ENCODE assay signal across 8 mouse cellular contexts in the genomic region with DNA sequence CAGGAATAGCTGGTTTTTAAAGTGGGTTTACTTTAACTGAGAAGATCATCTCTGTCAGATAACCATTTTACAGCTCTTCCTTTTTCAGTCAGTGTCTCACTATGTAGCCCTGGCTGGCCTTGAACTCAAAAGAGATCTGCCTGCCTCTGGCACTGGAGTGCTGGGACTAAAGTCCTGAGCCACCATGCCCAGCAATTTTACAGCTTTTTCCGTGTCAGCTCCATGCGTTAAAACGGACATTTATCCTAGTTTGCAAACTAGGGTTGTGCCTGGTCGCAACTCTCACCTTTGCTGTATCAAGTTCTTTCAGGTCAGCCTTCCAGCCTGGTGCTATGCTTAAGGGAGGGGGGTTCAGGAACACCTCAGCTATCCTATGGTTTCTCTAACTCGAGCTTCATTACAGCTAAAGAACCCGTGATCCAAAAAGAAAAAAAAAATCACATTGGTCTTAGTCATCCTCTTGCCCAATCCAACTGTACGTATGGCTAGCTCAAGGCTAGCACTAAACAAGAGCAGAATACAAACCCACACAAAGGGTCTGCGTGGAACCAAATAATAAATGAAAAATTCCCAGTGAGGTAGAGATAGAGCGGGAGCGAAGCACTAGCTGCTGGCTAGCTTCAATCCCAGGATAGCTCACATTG. TPM values are rescaled to one million over a fixed set of nuclear protein-coding genes. Genes with fewer than 3 reads are reported as not detected.
DNase-seq lines count a peak whose midpoint lies in the region; ATAC-seq and TF ChIP-seq lines count a peak whose summit lies in the region.

No protein-coding gene starts in this region.

- WGBS in heart, embryonic 11.5 days (ENCODE audit: insufficient replicate concordance) = 27% methylated on average over 10 of the region's 10 CpGs
- WGBS in forebrain, postnatal 0 days = 39% methylated on average over 10 of the region's 10 CpGs

- H3K27me3 ChIP-seq in heart, embryonic 11.5 days (ENCODE audit: control insufficient read depth, insufficient read depth, low read length) = no peaks in the 10 kb centered on the region
- no peaks in the 10 kb centered on the region for H3K27me3 ChIP-seq in G1E (ENCODE audit: insufficient read depth, low read length)
- no peaks in the 10 kb centered on the region for H3K27me3 ChIP-seq in forebrain, postnatal 0 days (ENCODE audit: insufficient read depth, low read length)

- H3K4me2 ChIP-seq in heart, embryonic 11.5 days = peak overlapping the region; percentile 67
- H3K4me2 ChIP-seq in forebrain, postnatal 0 days (ENCODE audit: low read depth) = peak overlapping the region; percentile 48

- no peaks in the 10 kb centered on the region for H3K9me3 ChIP-seq in heart, embryonic 11.5 days (replicated peaks; ENCODE audit: control insufficient read depth, low read length)
- H3K9me3 ChIP-seq in G1E (replicated peaks) = no peaks in the 10 kb centered on the region
- no peaks in the 10 kb centered on the region for H3K9me3 ChIP-seq in forebrain, postnatal 0 days (ENCODE audit: low read length)

- ATAC-seq in heart, embryonic 11.5 days (replicated peaks; ENCODE audit: insufficient number of reproducible peaks, low FRiP score, low TSS enrichment) = no peak
- no peak for ATAC-seq in G1E (ENCODE audit: extremely low read depth, insufficient number of reproducible peaks, low FRiP score, poor library complexity, severe bottlenecking)
- no peak for ATAC-seq in forebrain, postnatal 0 days
- ATAC-seq in megakaryocyte progenitor cell, adult 5-6 weeks (replicated peaks; ENCODE audit: poor library complexity) = peak; percentile 32

- no peaks in the 10 kb centered on the region for H3K36me3 ChIP-seq in heart, embryonic 11.5 days (ENCODE audit: control insufficient read depth, insufficient read depth, low read length)
- peaks cover 17% of the 10 kb centered on the region for H3K36me3 ChIP-seq in G1E (replicated peaks)
- H3K36me3 ChIP-seq in forebrain, postnatal 0 days (ENCODE audit: insufficient read depth) = no peaks in the 10 kb centered on the region

- H3K4me1 ChIP-seq in heart, embryonic 11.5 days (ENCODE audit: control insufficient read depth, insufficient read depth, low read length) = no peaks in the 10 kb centered on the region
- peaks cover 10% of the 10 kb centered on the region for H3K4me1 ChIP-seq in G1E (ENCODE audit: insufficient read depth, low read depth, low read length)
- no peaks in the 10 kb centered on the region for H3K4me1 ChIP-seq in forebrain, postnatal 0 days (ENCODE audit: insufficient read depth)

- H3K27ac ChIP-seq in heart, embryonic 11.5 days (ENCODE audit: low read depth, low read length) = 0 out of 2 replicates have a peak overlapping the region, but pooled peaks have one; percentile 57
- peak overlapping the region; percentile 69 for H3K27ac ChIP-seq in forebrain, postnatal 0 days (ENCODE audit: low read depth, low read length)

- peak overlapping the region; percentile 54 for H3K4me3 ChIP-seq in heart, embryonic 11.5 days (ENCODE audit: low read depth, low read length)
- H3K4me3 ChIP-seq in G1E (ENCODE audit: low read depth, low read length) = peak overlapping the region; percentile 70
- H3K4me3 ChIP-seq in forebrain, postnatal 0 days (ENCODE audit: low read depth, low read length) = peak overlapping the region; percentile 56

- DNase-seq in heart, adult 11 months = no peak
- DNase-seq in G1E (ENCODE audit: low spot score) = no peak
- DNase-seq in forebrain, postnatal 0 days = no peak
- no peak for DNase-seq in cerebellum, postnatal 14 days
- DNase-seq in right cerebral cortex, postnatal 10 days (ENCODE audit: low spot score in 2 of 2) = no peak
- DNase-seq in lung, postnatal 4 days = no peak

- peak overlapping the region; percentile 52; the same call in 1 of the 2 replicates for H3K9ac ChIP-seq in heart, embryonic 11.5 days (ENCODE audit: low read depth, low read length)
- peak overlapping the region; percentile 50 for H3K9ac ChIP-seq in forebrain, postnatal 0 days

- TF ChIP-seq CTCF in G1E (IDR thresholded peaks at IDR 0.05; ENCODE audit: low read depth, low read length) = no peak
- TF ChIP-seq CTCF in forebrain, postnatal 0 days (IDR thresholded peaks at IDR 0.05; ENCODE audit: low read depth) = no peak

RNA-seq across cellular contexts. Expression of a gene that starts 0.9 kb away (rescaled TPM):
- polyA plus RNA-seq in heart, embryonic 11.5 days (2014; fragmentation: Nextera tagmentation; extraction: Ambion mirVana) = 3.7 TPM in 2 replicates
- 10.7 and 11.7 TPM in 2 replicates for total RNA-seq in G1E (2014; fragmentation: Nextera tagmentation)
- 12.8 and 16.0 TPM in 2 replicates for total RNA-seq in G1E (2017)
- polyA plus RNA-seq in G1E (2012) = 0.24 and 0.34 TPM in 2 replicates
- total RNA-seq in forebrain, postnatal 0 days (2014; rRNA removed) = 5.8 and 6.3 TPM in 2 replicates
- 3.8 and 4.3 TPM in 2 replicates for polyA plus RNA-seq in forebrain, postnatal 0 days (2015; fragmentation: Nextera tagmentation; extraction: Ambion mirVana)
- 16.3 and 21.0 TPM in 2 replicates for total RNA-seq in megakaryocyte progenitor cell, adult 5-6 weeks (2015)
- 19.6 and 23.2 TPM in 2 replicates for total RNA-seq in megakaryocyte progenitor cell, adult 5-6 weeks (2017)

RNA-seq across cellular contexts. Expression of a gene that starts 0.9 kb away (rescaled TPM):
- 83.0 and 125 TPM in 2 replicates for polyA plus RNA-seq in heart, embryonic 11.5 days (2014; fragmentation: Nextera tagmentation; extraction: Ambion mirVana)
- total RNA-seq in G1E (2014; fragmentation: Nextera tagmentation) (73.1 and 89.1 TPM in 2 replicates), G1E (2017) (180 and 195 TPM in 2 replicates)
- 13.1 and 21.1 TPM in 2 replicates for polyA plus RNA-seq in G1E (2012)
- total RNA-seq in forebrain, postnatal 0 days (2014; rRNA removed) = 63.2 and 72.2 TPM in 2 replicates
- 131 and 134 TPM in 2 replicates for polyA plus RNA-seq in forebrain, postnatal 0 days (2015; fragmentation: Nextera tagmentation; extraction: Ambion mirVana)
- 79.0 and 80.6 TPM in 2 replicates for total RNA-seq in megakaryocyte progenitor cell, adult 5-6 weeks (2015)
- 141 and 154 TPM in 2 replicates for total RNA-seq in megakaryocyte progenitor cell, adult 5-6 weeks (2017)

RNA-seq across cellular contexts. Expression of a gene that starts 14.6 kb away (rescaled TPM):
- 303 TPM in 2 replicates for polyA plus RNA-seq in heart, embryonic 11.5 days (2014; fragmentation: Nextera tagmentation; extraction: Ambion mirVana)
- 580 and 621 TPM in 2 replicates for total RNA-seq in G1E (2014; fragmentation: Nextera tagmentation)
- 2,759 and 2,840 TPM in 2 replicates for total RNA-seq in G1E (2017)
- polyA plus RNA-seq in G1E (2012) = 125 and 151 TPM in 2 replicates
- total RNA-seq in forebrain, postnatal 0 days (2014; rRNA removed) = 467 and 887 TPM in 2 replicates
- polyA plus RNA-seq in forebrain, postnatal 0 days (2015; fragmentation: Nextera tagmentation; extraction: Ambion mirVana) = 198 and 280 TPM in 2 replicates
- total RNA-seq in megakaryocyte progenitor cell, adult 5-6 weeks (2015) = 1,859 and 2,008 TPM in 2 replicates
- 6,795 and 7,096 TPM in 2 replicates for total RNA-seq in megakaryocyte progenitor cell, adult 5-6 weeks (2017)

RNA-seq across cellular contexts. Expression of a gene that starts 16.7 kb away (rescaled TPM):
- polyA plus RNA-seq in heart, embryonic 11.5 days (2014; fragmentation: Nextera tagmentation; extraction: Ambion mirVana) = 1.4 and 2.1 TPM in 2 replicates
- total RNA-seq in G1E (2014; fragmentation: Nextera tagmentation) (46.2 and 48.8 TPM in 2 replicates), G1E (2017) (43.5 and 62.8 TPM in 2 replicates)
- 4.9 and 10.9 TPM in 2 replicates for polyA plus RNA-seq in G1E (2012)
- total RNA-seq in forebrain, postnatal 0 days (2014; rRNA removed) = 0.31 and 1.2 TPM in 2 replicates
- 0.45 and 0.59 TPM in 2 replicates for polyA plus RNA-seq in forebrain, postnatal 0 days (2015; fragmentation: Nextera tagmentation; extraction: Ambion mirVana)
- total RNA-seq in megakaryocyte progenitor cell, adult 5-6 weeks (2015) = 61.0 and 66.6 TPM in 2 replicates
- total RNA-seq in megakaryocyte progenitor cell, adult 5-6 weeks (2017) = 48.4 and 78.0 TPM in 2 replicates

RNA-seq across cellular contexts. Expression of a gene that starts 58.4 kb away (rescaled TPM):
- 79.3 and 82.1 TPM in 2 replicates for polyA plus RNA-seq in heart, embryonic 11.5 days (2014; fragmentation: Nextera tagmentation; extraction: Ambion mirVana)
- 28.7 and 31.9 TPM in 2 replicates for total RNA-seq in G1E (2014; fragmentation: Nextera tagmentation)
- total RNA-seq in G1E (2017) = 176 and 206 TPM in 2 replicates
- polyA plus RNA-seq in G1E (2012) = 4.8 and 6.5 TPM in 2 replicates
- total RNA-seq in forebrain, postnatal 0 days (2014; rRNA removed) = 18.3 and 18.5 TPM in 2 replicates
- 45.5 and 55.2 TPM in 2 replicates for polyA plus RNA-seq in forebrain, postnatal 0 days (2015; fragmentation: Nextera tagmentation; extraction: Ambion mirVana)
- total RNA-seq in megakaryocyte progenitor cell, adult 5-6 weeks (2015) = 126 and 133 TPM in 2 replicates
- 147 and 157 TPM in 2 replicates for total RNA-seq in megakaryocyte progenitor cell, adult 5-6 weeks (2017)
